Mouse (Mus musculus) A20 (cell line): ENCODE results near the gene Slc24a4.
A peak's percentile ranks its signal among the peaks of the same experiment; 100 is the strongest.

ENCODE experiments used
- DNase-seq: peaks from one replicate; pipeline ENCODE4 v3.0.0-alpha.2; 2011; ENCODE audit warnings: low read depth, low spot score

Slc24a4 gene

DNA sequence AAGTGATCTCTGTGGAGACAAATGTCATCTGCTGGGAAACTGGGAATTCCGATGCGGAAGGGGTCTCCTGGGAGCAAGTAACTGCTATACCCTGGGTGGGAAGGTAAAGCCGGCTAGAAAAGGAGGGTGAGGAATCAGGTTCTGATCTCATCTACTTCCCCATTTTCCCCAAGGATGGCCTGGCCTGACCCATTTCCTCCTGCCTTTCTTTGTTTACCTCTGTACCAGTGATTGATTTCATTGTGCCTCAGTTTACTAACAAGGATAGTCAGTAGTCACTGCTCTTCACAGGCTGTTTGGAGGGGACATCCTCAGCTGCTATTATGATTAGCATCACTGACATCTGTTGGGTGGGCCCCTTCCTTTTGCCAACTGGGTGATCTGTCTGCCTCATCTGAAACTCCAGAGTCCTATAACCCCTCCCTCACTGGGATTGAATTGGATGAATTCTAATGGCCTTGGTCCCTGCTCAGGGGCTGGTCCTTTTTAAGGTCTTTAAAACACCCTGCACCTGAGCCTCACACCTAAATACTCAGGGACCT, 156.2 kb downstream of the Slc24a4 start:
- no peak for DNase-seq

DNA sequence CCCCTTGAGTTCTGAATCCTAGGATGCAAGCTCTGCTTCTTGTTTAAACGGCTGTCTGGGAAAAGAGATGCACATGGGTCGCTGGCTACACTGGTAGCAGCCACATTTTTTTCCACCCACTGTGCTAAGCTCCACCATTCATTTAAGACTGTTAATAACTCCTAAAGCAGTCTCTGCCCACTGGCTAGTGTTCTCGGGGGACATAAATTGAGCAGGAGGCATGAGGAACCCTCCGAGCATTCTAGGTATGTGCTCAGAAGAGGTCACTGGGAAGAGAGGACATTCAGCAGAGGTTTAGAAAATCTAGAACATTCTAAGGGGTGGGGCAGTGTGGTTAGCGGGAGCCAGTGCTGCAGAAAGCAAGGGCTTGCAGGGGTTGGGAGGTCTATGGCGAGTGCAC, 156.8 kb downstream of the Slc24a4 start:
- DNase-seq, result no peak

- DNase-seq, result no peak
Measured at GRCm38 (mm10) chr12:102285779-102286178, 157.2 kb downstream of the Slc24a4 start.

DNA sequence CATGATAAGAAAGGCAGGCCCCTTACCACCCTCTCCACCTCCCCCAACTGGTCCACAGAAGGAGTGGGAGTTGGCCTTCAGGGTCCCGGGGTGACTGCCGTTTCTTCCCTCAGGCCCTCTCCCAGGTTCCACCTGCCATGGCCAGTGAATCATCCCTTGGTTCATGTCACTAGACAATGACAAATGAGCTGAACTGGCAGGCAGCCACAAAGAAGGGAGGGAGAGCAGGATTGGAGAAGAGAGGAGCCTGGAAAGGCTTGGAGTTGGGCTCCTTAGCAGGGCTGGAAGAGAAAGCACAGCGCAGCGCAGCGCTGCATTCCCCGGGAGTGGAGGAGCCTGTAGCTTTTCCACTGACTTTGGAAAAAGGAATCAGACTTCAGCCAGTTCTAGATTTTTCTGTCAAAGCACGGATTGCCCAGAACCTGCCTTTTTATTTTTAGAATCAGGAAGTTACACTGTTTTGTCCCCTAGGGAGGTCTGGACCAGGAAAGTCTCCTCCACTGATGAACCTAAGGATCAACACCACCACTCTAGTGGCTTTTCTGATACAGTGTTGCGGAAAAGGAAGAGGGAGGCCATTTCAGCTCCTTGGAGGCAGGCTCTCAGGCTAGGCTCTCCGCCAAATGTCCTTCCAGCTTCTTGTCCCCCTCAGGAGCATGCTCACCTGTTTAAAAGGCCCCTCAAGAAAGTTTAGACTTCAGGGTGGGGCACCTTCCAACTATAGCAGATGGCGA, 158.3 kb downstream of the Slc24a4 start:
- no peak for DNase-seq

DNA sequence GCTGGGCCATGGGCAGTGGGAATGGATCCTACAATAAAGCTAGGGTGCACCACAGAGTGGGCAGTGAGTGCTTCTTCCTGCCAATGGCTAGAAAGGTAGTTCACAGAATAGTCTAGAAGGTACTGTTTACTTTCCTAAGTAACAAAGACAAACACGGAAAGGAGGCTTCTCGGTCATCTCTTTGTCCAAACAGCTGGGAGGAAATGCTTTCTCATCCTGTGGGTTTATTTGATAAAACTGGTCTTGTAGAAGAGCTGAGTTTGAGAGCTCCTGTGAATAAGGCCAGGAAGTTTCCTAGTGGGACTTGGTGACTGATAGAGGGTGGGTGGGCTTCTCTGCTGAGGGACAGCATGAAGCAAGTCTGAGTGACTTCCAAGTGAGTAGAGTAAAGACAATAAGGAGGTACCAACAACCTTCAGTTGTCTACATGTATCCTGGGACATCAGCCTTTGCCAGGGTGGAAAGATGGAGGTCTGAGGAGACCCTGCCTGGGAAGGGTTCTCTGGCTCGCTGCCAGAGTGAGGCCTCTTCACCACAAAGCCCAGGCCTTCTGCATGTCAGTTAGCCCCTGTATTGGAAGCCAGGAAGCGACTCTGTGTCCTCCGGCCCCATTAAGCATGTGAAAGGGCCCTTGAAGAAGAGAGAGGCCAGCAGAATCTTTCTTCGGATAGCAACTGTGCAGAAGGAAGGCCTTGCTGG, 159.5 kb downstream of the Slc24a4 start:
- no peak for DNase-seq

- no peak for DNase-seq
Measured at GRCm38 (mm10) chr12:102288846-102289245, 160.3 kb downstream of the Slc24a4 start.

GRCm38 (mm10) chr12:102289568-102289967, 161.0 kb downstream of the Slc24a4 start:
- DNase-seq, result no peak

GRCm38 (mm10) chr12:102290662-102291061, 162.1 kb downstream of the Slc24a4 start:
- DNase-seq, result no peak

GRCm38 (mm10) chr12:102291686-102292085, 163.2 kb downstream of the Slc24a4 start:
- DNase-seq, result no peak

DNA sequence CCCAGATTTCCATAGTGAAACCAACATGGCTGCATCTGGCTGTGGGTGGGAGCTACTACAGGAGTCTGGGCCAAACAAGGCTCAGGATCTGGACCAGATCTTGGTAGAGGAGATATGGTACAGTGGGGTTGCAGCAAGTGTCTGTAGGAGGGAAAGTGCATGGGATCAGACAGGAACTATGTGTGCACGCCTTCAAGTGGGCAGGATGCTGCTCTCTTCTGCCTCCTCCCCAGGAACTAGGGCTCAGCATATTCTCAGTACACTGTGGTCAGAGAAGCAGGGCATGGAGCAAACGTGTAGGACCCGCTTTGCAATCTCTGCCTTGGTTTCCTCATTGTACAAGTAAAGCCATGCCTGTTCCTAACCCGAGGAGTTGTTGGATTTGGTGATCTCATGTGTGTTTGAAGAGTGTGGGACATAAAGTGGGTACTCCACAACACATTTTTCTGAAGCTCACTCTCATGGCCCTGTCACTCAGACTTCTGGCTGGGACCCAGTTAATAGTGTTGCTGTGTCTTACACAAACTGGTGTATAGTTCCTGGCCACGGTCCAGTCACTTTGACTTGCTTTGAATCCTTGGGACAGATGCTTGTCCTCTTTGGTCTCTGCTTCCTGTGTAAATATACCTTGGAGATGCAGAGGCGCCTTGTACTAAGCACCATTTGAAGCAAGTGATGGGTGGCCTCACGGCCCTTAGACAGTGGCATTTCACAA, 164.1 kb downstream of the Slc24a4 start:
- DNase-seq, result no peak

DNA sequence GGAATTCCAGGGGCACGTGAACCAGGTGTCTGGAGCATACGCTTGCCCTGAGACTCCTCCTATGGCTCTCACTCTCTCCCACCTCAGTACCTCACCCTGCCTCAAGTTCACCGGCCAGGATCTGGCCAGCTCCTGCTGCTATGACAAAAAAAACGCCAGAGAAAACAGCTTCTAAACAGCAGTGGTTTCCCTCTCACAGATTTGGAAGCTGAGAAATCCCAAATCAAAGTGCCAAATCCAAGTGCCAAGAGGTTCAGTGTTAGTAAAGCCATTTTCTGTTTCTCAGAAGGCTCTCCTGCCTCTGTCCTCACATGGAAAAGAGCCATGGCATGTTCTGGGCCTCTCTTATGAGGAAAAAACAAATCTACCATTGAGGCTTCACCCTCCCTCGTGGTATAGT, 166.1 kb downstream of the Slc24a4 start:
- DNase-seq, result no peak

- peak; percentile 19 for DNase-seq
Measured at GRCm38 (mm10) chr12:102295230-102295629, 166.7 kb downstream of the Slc24a4 start.

- no peak for DNase-seq
Measured at GRCm38 (mm10) chr12:102295662-102296061, 167.1 kb downstream of the Slc24a4 start.

DNA sequence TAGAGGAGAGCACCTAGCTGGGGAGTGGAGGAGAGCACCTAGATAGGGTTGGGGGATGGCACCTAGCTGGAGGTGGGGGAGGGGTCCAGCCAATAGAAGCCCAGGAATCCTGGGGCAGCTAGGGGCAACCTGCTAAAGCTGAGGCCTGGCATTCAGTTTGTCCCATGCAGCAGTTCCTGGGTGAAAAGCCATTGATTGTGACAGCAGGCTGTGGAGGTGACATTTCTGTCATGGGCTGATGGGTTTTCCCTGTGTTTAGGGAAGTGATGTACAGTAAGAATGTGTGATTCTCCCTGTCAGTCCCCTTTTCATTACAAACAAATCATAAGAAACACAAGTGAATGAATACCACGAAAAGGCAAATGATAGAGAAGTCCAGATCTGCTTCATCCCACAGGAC, 167.8 kb downstream of the Slc24a4 start:
- DNase-seq, result no peak

- no peak for DNase-seq
Measured at GRCm38 (mm10) chr12:102296967-102297366, 168.4 kb downstream of the Slc24a4 start.

DNA sequence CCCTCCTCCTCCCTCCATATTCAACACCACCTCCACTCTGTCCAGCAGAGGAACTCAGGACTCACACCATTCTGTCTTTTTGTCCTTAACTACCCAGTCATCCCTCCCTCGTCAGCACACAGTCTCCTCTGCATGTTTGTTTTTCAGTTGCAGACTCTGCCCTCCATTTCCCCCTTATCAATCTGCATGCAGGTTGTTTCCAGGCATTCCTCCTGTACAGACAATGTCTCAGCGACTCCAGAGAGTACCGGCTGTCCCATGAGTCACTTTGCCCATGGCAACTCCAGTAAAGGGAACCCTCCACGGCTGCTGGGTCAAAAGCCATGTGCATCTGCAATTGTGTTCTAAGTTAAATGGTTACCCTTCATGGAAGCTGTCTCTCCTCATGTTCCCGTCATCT, 170.7 kb downstream of the Slc24a4 start:
- no peak for DNase-seq

- no peak for DNase-seq
Measured at GRCm38 (mm10) chr12:102301585-102301984, 173.1 kb downstream of the Slc24a4 start.

DNA sequence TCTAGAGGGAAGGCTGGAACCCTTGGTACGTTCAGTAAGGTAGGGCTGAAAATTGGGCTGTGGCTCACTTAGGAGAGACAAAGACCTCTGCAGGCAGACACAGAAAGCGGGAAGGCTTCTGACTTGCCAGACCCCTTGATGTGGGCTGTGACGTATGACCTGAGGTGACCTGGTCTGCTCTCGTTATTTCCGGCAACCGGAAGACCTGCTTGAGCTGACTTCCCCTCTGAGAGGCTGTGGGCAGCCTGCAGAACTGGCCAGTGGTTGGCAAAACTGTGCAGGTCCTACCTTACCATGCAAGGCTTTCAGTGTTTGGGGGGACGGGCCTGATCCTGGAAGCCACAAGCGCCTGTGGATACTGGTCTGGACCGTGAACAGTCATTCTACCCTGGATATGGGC, 173.8 kb downstream of the Slc24a4 start:
- no peak for DNase-seq

- DNase-seq, result no peak
Measured at GRCm38 (mm10) chr12:102302831-102303351, 174.4 kb downstream of the Slc24a4 start.

- no peak for DNase-seq
Measured at GRCm38 (mm10) chr12:102303867-102304266, 175.3 kb downstream of the Slc24a4 start.

GRCm38 (mm10) chr12:102305069-102305836, 176.7 kb downstream of the Slc24a4 start:
- DNase-seq, result no peak
